Mouse (Mus musculus) midbrain, embryonic 16.5 days (tissue): ENCODE results near the gene CT030661.1. TPM values are rescaled to one million over a fixed set of nuclear protein-coding genes. Genes with fewer than 3 reads are reported as not detected.

Experiments
- polyA plus RNA-seq: library from polyadenylated mRNA; unstranded; fragments of >200 nt; fragmentation: Nextera tagmentation; extraction: Ambion mirVana; gene quantifications from 2 replicates; pipeline ENCODE4 v1.2.1, GENCODE M21; 2015

The CT030661.1 gene
- polyA plus RNA-seq, 1 experiment from 2014 or later = 12.6 TPM

Other genes starting within 250 kb of the CT030661.1 start
- gene Zfp947, start 148.6 kb downstream of the CT030661.1 start, polyA plus RNA-seq = 2.2 and 2.6 TPM in 2 replicates
- 3.8 and 3.9 TPM in 2 replicates for gene Zfp994, start 89.2 kb downstream of the CT030661.1 start, polyA plus RNA-seq
- gene Zfp944, start 46.6 kb upstream of the CT030661.1 start, polyA plus RNA-seq = 14.0 and 14.9 TPM in 2 replicates
- 10.7 and 11.9 TPM in 2 replicates for gene Zfp758, start 46.6 kb upstream of the CT030661.1 start, polyA plus RNA-seq
- 37.3 and 38.2 TPM in 2 replicates for gene Zfp946, start 109.4 kb upstream of the CT030661.1 start, polyA plus RNA-seq